Mouse (Mus musculus): Measurements from ENCODE around the gene Slc4a4. TPM values are rescaled to one million over a fixed set of nuclear protein-coding genes. Genes with fewer than 3 reads are reported as not detected.

Gene Slc4a4
- polyA plus RNA-seq, 1 experiment from 2014 or later: 2.2 TPM

GRCm38 (mm10) chr5:88950337-88950736 lies 63.7 kb downstream of the Slc4a4 start:
- no peaks in the 10 kb centered on the region for H3K4me1 ChIP-seq
- no peak for DNase-seq (ENCODE audit: low spot score)

GRCm38 (mm10) chr5:88952757-88953577 lies 66.3 kb downstream of the Slc4a4 start:
- no peaks in the 10 kb centered on the region for H3K9me3 ChIP-seq (replicated peaks)
- no peak for DNase-seq (ENCODE audit: low spot score)
- H3K4me3 ChIP-seq: no peak overlapping the region
- H3K4me1 ChIP-seq: no peaks in the 10 kb centered on the region
- no peak overlapping the region for H3K27ac ChIP-seq
- H3K36me3 ChIP-seq: peaks cover 4% of the 10 kb centered on the region; the same call in 1 of the 2 replicates
- 88% methylated on average over 17 of the region's 17 CpGs for WGBS
- H3K27me3 ChIP-seq (ENCODE audit: low read depth, poor library complexity, severe bottlenecking): no peaks in the 10 kb centered on the region

More at GRCm38 (mm10) chr5:88950337-88950736, 63.7 kb downstream of the Slc4a4 start:
- no peak overlapping the region for H3K4me3 ChIP-seq
- 93% methylated on average over 7 of the region's 7 CpGs for WGBS
- H3K27me3 ChIP-seq (ENCODE audit: low read depth, poor library complexity, severe bottlenecking): no peaks in the 10 kb centered on the region
- H3K9me3 ChIP-seq (replicated peaks): no peaks in the 10 kb centered on the region
- H3K27ac ChIP-seq: no peak overlapping the region
- H3K36me3 ChIP-seq: peaks cover 4% of the 10 kb centered on the region; the same call in 1 of the 2 replicates

GRCm38 (mm10) chr5:88957735-88958134 lies 71.1 kb downstream of the Slc4a4 start:
- Histone ChIP-seq H3K27ac (no peak overlapping the region), H3K4me3 (no peak overlapping the region), H3K4me1 (no peaks in the 10 kb centered on the region), H3K36me3 (peaks cover 4% of the 10 kb centered on the region; the same call in 1 of the 2 replicates), H3K27me3 (ENCODE audit: low read depth, poor library complexity, severe bottlenecking) (no peaks in the 10 kb centered on the region), H3K9me3 (replicated peaks) (no peaks in the 10 kb centered on the region)
- WGBS: 83% methylated on average over 5 of the region's 5 CpGs
- no peak for DNase-seq (ENCODE audit: low spot score)

GRCm38 (mm10) chr5:88958966-88959365 lies 72.3 kb downstream of the Slc4a4 start:
- WGBS: 90% methylated on average over 5 of the region's 5 CpGs
- DNase-seq (ENCODE audit: low spot score): no peak
- Histone ChIP-seq H3K27me3 (ENCODE audit: low read depth, poor library complexity, severe bottlenecking) (no peaks in the 10 kb centered on the region), H3K9me3 (replicated peaks) (no peaks in the 10 kb centered on the region), H3K4me1 (no peaks in the 10 kb centered on the region), H3K4me3 (no peak overlapping the region), H3K27ac (no peak overlapping the region), H3K36me3 (peaks cover 4% of the 10 kb centered on the region; the same call in 1 of the 2 replicates)

GRCm38 (mm10) chr5:88959412-88959811 lies 72.8 kb downstream of the Slc4a4 start:
- Histone ChIP-seq H3K4me3 (no peak overlapping the region), H3K27ac (no peak overlapping the region), H3K9me3 (replicated peaks) (no peaks in the 10 kb centered on the region), H3K4me1 (no peaks in the 10 kb centered on the region), H3K36me3 (peaks cover 4% of the 10 kb centered on the region; the same call in 1 of the 2 replicates), H3K27me3 (ENCODE audit: low read depth, poor library complexity, severe bottlenecking) (no peaks in the 10 kb centered on the region)
- no peak for DNase-seq (ENCODE audit: low spot score)
- WGBS: 91% methylated on average over 6 of the region's 6 CpGs

- 82% methylated on average over 5 of the region's 5 CpGs for WGBS
- no peaks in the 10 kb centered on the region for H3K27me3 ChIP-seq (ENCODE audit: low read depth, poor library complexity, severe bottlenecking)
- H3K36me3 ChIP-seq: no peaks in the 10 kb centered on the region
- H3K4me3 ChIP-seq: no peak overlapping the region
- H3K4me1 ChIP-seq: no peaks in the 10 kb centered on the region
- no peak for DNase-seq (ENCODE audit: low spot score)
- H3K27ac ChIP-seq: no peak overlapping the region
- no peaks in the 10 kb centered on the region for H3K9me3 ChIP-seq (replicated peaks)
These were observed 73.9 kb downstream of the Slc4a4 start for GRCm38 (mm10) chr5:88960342-88961105.

GRCm38 (mm10) chr5:88961351-88961761 lies 74.7 kb downstream of the Slc4a4 start:
- Histone ChIP-seq H3K4me1 (no peaks in the 10 kb centered on the region), H3K27me3 (ENCODE audit: low read depth, poor library complexity, severe bottlenecking) (no peaks in the 10 kb centered on the region), H3K4me3 (no peak overlapping the region), H3K27ac (no peak overlapping the region), H3K9me3 (replicated peaks) (no peaks in the 10 kb centered on the region), H3K36me3 (no peaks in the 10 kb centered on the region)
- WGBS: 89% methylated on average over 7 of the region's 7 CpGs
- DNase-seq (ENCODE audit: low spot score): no peak

GRCm38 (mm10) chr5:88964685-88965290 lies 78.2 kb downstream of the Slc4a4 start:
- WGBS: 89% methylated on average over 6 of the region's 6 CpGs

GRCm38 (mm10) chr5:88966507-88966906 lies 79.9 kb downstream of the Slc4a4 start:
- Histone ChIP-seq H3K27me3 (ENCODE audit: low read depth, poor library complexity, severe bottlenecking) (no peaks in the 10 kb centered on the region), H3K4me1 (peaks cover 10% of the 10 kb centered on the region; the same call in 1 of the 2 replicates), H3K4me3 (no peak overlapping the region), H3K27ac (no peak overlapping the region), H3K9me3 (replicated peaks) (no peaks in the 10 kb centered on the region), H3K36me3 (no peaks in the 10 kb centered on the region)
- DNase-seq (ENCODE audit: low spot score): no peak
- WGBS: 92% methylated on average over 4 of the region's 4 CpGs

More at GRCm38 (mm10) chr5:88964685-88965290, 78.2 kb downstream of the Slc4a4 start:
- Histone ChIP-seq H3K4me3 (no peak overlapping the region), H3K27ac (no peak overlapping the region), H3K9me3 (replicated peaks) (no peaks in the 10 kb centered on the region), H3K4me1 (peaks cover 10% of the 10 kb centered on the region; the same call in 1 of the 2 replicates), H3K36me3 (no peaks in the 10 kb centered on the region), H3K27me3 (ENCODE audit: low read depth, poor library complexity, severe bottlenecking) (no peaks in the 10 kb centered on the region)
- DNase-seq (ENCODE audit: low spot score): no peak

- WGBS: 44% methylated on average over 11 of the region's 11 CpGs
- Histone ChIP-seq H3K9me3 (replicated peaks) (no peaks in the 10 kb centered on the region), H3K4me1 (peaks cover 10% of the 10 kb centered on the region; the same call in 1 of the 2 replicates), H3K27me3 (ENCODE audit: low read depth, poor library complexity, severe bottlenecking) (no peaks in the 10 kb centered on the region), H3K36me3 (no peaks in the 10 kb centered on the region), H3K4me3 (no peak overlapping the region), H3K27ac (no peak overlapping the region)
- DNase-seq (ENCODE audit: low spot score): no peak
These were observed 82.5 kb downstream of the Slc4a4 start for GRCm38 (mm10) chr5:88968923-88969639.

- no peak for DNase-seq (ENCODE audit: low spot score)
- Histone ChIP-seq H3K4me1 (peaks cover 10% of the 10 kb centered on the region; the same call in 1 of the 2 replicates), H3K4me3 (no peak overlapping the region), H3K27ac (no peak overlapping the region), H3K36me3 (no peaks in the 10 kb centered on the region), H3K27me3 (ENCODE audit: low read depth, poor library complexity, severe bottlenecking) (no peaks in the 10 kb centered on the region), H3K9me3 (replicated peaks) (no peaks in the 10 kb centered on the region)
These were observed 84.9 kb downstream of the Slc4a4 start for GRCm38 (mm10) chr5:88971554-88971953.

- H3K27ac ChIP-seq: no peak overlapping the region
- H3K27me3 ChIP-seq (ENCODE audit: low read depth, poor library complexity, severe bottlenecking): no peaks in the 10 kb centered on the region
- H3K4me3 ChIP-seq: no peak overlapping the region
- DNase-seq (ENCODE audit: low spot score): no peak
- no peaks in the 10 kb centered on the region for H3K36me3 ChIP-seq
- WGBS: 83% methylated on average over 7 of the region's 7 CpGs
- H3K9me3 ChIP-seq (replicated peaks): no peaks in the 10 kb centered on the region
- peaks cover 10% of the 10 kb centered on the region; the same call in 1 of the 2 replicates for H3K4me1 ChIP-seq
These were observed 85.7 kb downstream of the Slc4a4 start for GRCm38 (mm10) chr5:88972277-88972676.
